7 mouse cellular contexts compared by ENCODE assay signal in genomic region chr5:142904208-142905037, GRCm38 (mm10). TPM values are rescaled to one million over a fixed set of nuclear protein-coding genes. Genes with fewer than 3 reads are reported as not detected.
DNase-seq lines count a peak whose midpoint lies in the region; ATAC-seq and TF ChIP-seq lines count a peak whose summit lies in the region.

No protein-coding gene starts in this region.

- no peaks in the 10 kb centered on the region for H3K9me3 ChIP-seq in lung, postnatal 0 days (ENCODE audit: low read length)
- H3K9me3 ChIP-seq in embryonic facial prominence, embryonic 11.5 days (replicated peaks; ENCODE audit: control insufficient read depth, low read length): no peaks in the 10 kb centered on the region
- no peaks in the 10 kb centered on the region for H3K9me3 ChIP-seq in hindbrain, embryonic 13.5 days
- no peaks in the 10 kb centered on the region for H3K9me3 ChIP-seq in midbrain, embryonic 16.5 days (replicated peaks; ENCODE audit: control insufficient read depth, low read length, poor library complexity, severe bottlenecking)

- intact Hi-C loops in gastrocnemius, postnatal 36 days (cut with DNase I): loop anchor here (1.0 kb wide), 1 partner anchor 28 kb away; no protein-coding TSS in a partner anchor

- H3K4me3 ChIP-seq in lung, postnatal 0 days (ENCODE audit: low read depth, low read length): peak overlapping the region; percentile 100
- peak overlapping the region; percentile 100 for H3K4me3 ChIP-seq in embryonic facial prominence, embryonic 11.5 days (ENCODE audit: low read depth, low read length)
- peak overlapping the region; percentile 99 for H3K4me3 ChIP-seq in hindbrain, embryonic 13.5 days
- H3K4me3 ChIP-seq in midbrain, embryonic 16.5 days (ENCODE audit: low read depth, low read length): peak overlapping the region; percentile 100

- no peak for TF ChIP-seq EP300 in lung, postnatal 0 days (IDR thresholded peaks at IDR 0.05)

- peaks cover 53% of the 10 kb centered on the region for H3K36me3 ChIP-seq in lung, postnatal 0 days (ENCODE audit: insufficient read depth, low read length)
- H3K36me3 ChIP-seq in embryonic facial prominence, embryonic 11.5 days (replicated peaks; ENCODE audit: control insufficient read depth, insufficient read depth, low read depth, low read length): peaks cover 14% of the 10 kb centered on the region
- peaks cover 59% of the 10 kb centered on the region for H3K36me3 ChIP-seq in hindbrain, embryonic 13.5 days
- peaks cover 35% of the 10 kb centered on the region for H3K36me3 ChIP-seq in midbrain, embryonic 16.5 days (ENCODE audit: control insufficient read depth, insufficient read depth, low read length)

- peak overlapping the region; percentile 100 for H3K27ac ChIP-seq in lung, postnatal 0 days (ENCODE audit: low read length)
- peak overlapping the region; percentile 100 for H3K27ac ChIP-seq in embryonic facial prominence, embryonic 11.5 days (replicated peaks; ENCODE audit: low read depth, low read length)
- H3K27ac ChIP-seq in hindbrain, embryonic 13.5 days: peak overlapping the region; percentile 100
- H3K27ac ChIP-seq in midbrain, embryonic 16.5 days (ENCODE audit: low read length): peak overlapping the region; percentile 100

- DNase-seq in lung, postnatal 0 days (ENCODE audit: low spot score): no peak
- DNase-seq in lung, adult 18-20 months: no peak
- no peak for DNase-seq in embryonic facial prominence, embryonic 11.5 days (ENCODE audit: low spot score)
- no peak for DNase-seq in gastrocnemius, postnatal 36 days

- no peak for ATAC-seq in lung, postnatal 0 days
- ATAC-seq in embryonic facial prominence, embryonic 11.5 days (replicated peaks; ENCODE audit: insufficient number of reproducible peaks, low FRiP score, low TSS enrichment, low read depth): no peak
- no peak for ATAC-seq in hindbrain, embryonic 13.5 days (ENCODE audit: low FRiP score)
- ATAC-seq in midbrain, embryonic 16.5 days: no peak
- no peak for ATAC-seq in inflammation-experienced regulatory T-cells, adult 6 months

- peak overlapping the region; percentile 100 for H3K9ac ChIP-seq in lung, postnatal 0 days (replicated peaks; ENCODE audit: low read depth)
- peak overlapping the region; percentile 100 for H3K9ac ChIP-seq in embryonic facial prominence, embryonic 11.5 days (replicated peaks; ENCODE audit: low read length)
- peak overlapping the region; percentile 100 for H3K9ac ChIP-seq in hindbrain, embryonic 13.5 days
- peak overlapping the region; percentile 100 for H3K9ac ChIP-seq in midbrain, embryonic 16.5 days (ENCODE audit: low read depth, low read length)

- H3K4me1 ChIP-seq in lung, postnatal 0 days (ENCODE audit: insufficient read depth, low read depth, low read length): peaks cover 23% of the 10 kb centered on the region
- H3K4me1 ChIP-seq in embryonic facial prominence, embryonic 11.5 days (ENCODE audit: control insufficient read depth, insufficient read depth, low read length): no peaks in the 10 kb centered on the region; the same call in 1 of the 2 replicates
- H3K4me1 ChIP-seq in hindbrain, embryonic 13.5 days (replicated peaks): peaks cover 59% of the 10 kb centered on the region
- H3K4me1 ChIP-seq in midbrain, embryonic 16.5 days (ENCODE audit: control insufficient read depth, insufficient read depth, low read length): peaks cover 39% of the 10 kb centered on the region

- no peak for TF ChIP-seq CTCF in lung, postnatal 0 days (IDR thresholded peaks at IDR 0.05)

- 32% methylated on average over 19 of the region's 19 CpGs for WGBS in lung, postnatal 0 days
- 82% methylated on average over 19 of the region's 19 CpGs for WGBS in embryonic facial prominence, embryonic 11.5 days
- WGBS in hindbrain, embryonic 13.5 days: 77% methylated on average over 19 of the region's 19 CpGs
- WGBS in midbrain, embryonic 16.5 days: 72% methylated on average over 19 of the region's 19 CpGs

- H3K4me2 ChIP-seq in lung, postnatal 0 days (replicated peaks; ENCODE audit: low read depth, low read length): peak overlapping the region; percentile 80
- H3K4me2 ChIP-seq in embryonic facial prominence, embryonic 11.5 days (ENCODE audit: low read depth, low read length): peak overlapping the region; percentile 82
- peak overlapping the region; percentile 95 for H3K4me2 ChIP-seq in hindbrain, embryonic 13.5 days
- peak overlapping the region; percentile 89 for H3K4me2 ChIP-seq in midbrain, embryonic 16.5 days (ENCODE audit: low read length)

- H3K27me3 ChIP-seq in lung, postnatal 0 days (replicated peaks; ENCODE audit: insufficient read depth, low read length): no peaks in the 10 kb centered on the region
- no peaks in the 10 kb centered on the region for H3K27me3 ChIP-seq in embryonic facial prominence, embryonic 11.5 days (ENCODE audit: control insufficient read depth, insufficient read depth, low read length)
- H3K27me3 ChIP-seq in hindbrain, embryonic 13.5 days: no peaks in the 10 kb centered on the region
- no peaks in the 10 kb centered on the region for H3K27me3 ChIP-seq in midbrain, embryonic 16.5 days (ENCODE audit: control insufficient read depth, insufficient read depth, low read depth, low read length)

RNA-seq across cellular contexts. Expression of gene Actb, which starts 2.1 kb away (rescaled TPM):
- 18,716 and 19,008 TPM in 2 replicates for polyA plus RNA-seq in lung, postnatal 0 days (2015; fragmentation: Nextera tagmentation; extraction: Ambion mirVana)
- 16,388 and 16,949 TPM in 2 replicates for polyA plus RNA-seq in embryonic facial prominence, embryonic 11.5 days (2014; fragmentation: Nextera tagmentation; extraction: Ambion mirVana)
- 17,657 and 17,716 TPM in 2 replicates for polyA plus RNA-seq in hindbrain, embryonic 13.5 days (2015; fragmentation: Nextera tagmentation; extraction: Ambion mirVana)
- 13,967 and 14,266 TPM in 2 replicates for polyA plus RNA-seq in midbrain, embryonic 16.5 days (2015; fragmentation: Nextera tagmentation; extraction: Ambion mirVana)
- polyA plus RNA-seq in inflammation-experienced regulatory T-cells, adult 6 months (2017; shearing (Covaris generic)): over 10,000 TPM; 20,020 to 68,742 (median 52,499) TPM
- total RNA-seq in gastrocnemius, postnatal 36 days (2021): 100 to 1,000 TPM; 427 to 440 TPM

RNA-seq across cellular contexts. Expression of gene Fbxl18, which starts 9.2 kb away (rescaled TPM):
- 6.3 and 7.9 TPM in 2 replicates for polyA plus RNA-seq in lung, postnatal 0 days (2015; fragmentation: Nextera tagmentation; extraction: Ambion mirVana)
- polyA plus RNA-seq in embryonic facial prominence, embryonic 11.5 days (2014; fragmentation: Nextera tagmentation; extraction: Ambion mirVana): 7.6 and 8.4 TPM in 2 replicates
- 36.6 and 36.9 TPM in 2 replicates for polyA plus RNA-seq in hindbrain, embryonic 13.5 days (2015; fragmentation: Nextera tagmentation; extraction: Ambion mirVana)
- 29.9 and 35.1 TPM in 2 replicates for polyA plus RNA-seq in midbrain, embryonic 16.5 days (2015; fragmentation: Nextera tagmentation; extraction: Ambion mirVana)
- 1 to 10 TPM; 4.6 to 5.8 (median 5.5) TPM for polyA plus RNA-seq in inflammation-experienced regulatory T-cells, adult 6 months (2017; shearing (Covaris generic))
- total RNA-seq in gastrocnemius, postnatal 36 days (2021): 1 to 10 TPM; 5.7 to 6.0 TPM

RNA-seq across cellular contexts. Expression of gene Fscn1, which starts 55.7 kb away (rescaled TPM):
- polyA plus RNA-seq in lung, postnatal 0 days (2015; fragmentation: Nextera tagmentation; extraction: Ambion mirVana): 69.1 and 81.4 TPM in 2 replicates
- polyA plus RNA-seq in embryonic facial prominence, embryonic 11.5 days (2014; fragmentation: Nextera tagmentation; extraction: Ambion mirVana): 520 and 537 TPM in 2 replicates
- polyA plus RNA-seq in hindbrain, embryonic 13.5 days (2015; fragmentation: Nextera tagmentation; extraction: Ambion mirVana): 484 and 516 TPM in 2 replicates
- polyA plus RNA-seq in midbrain, embryonic 16.5 days (2015; fragmentation: Nextera tagmentation; extraction: Ambion mirVana): 493 and 557 TPM in 2 replicates
- 1 to 10 TPM in 1 of 3 experiments, not detected in 2; 1.2 TPM for polyA plus RNA-seq in inflammation-experienced regulatory T-cells, adult 6 months (2017; shearing (Covaris generic))
- 10 to 100 TPM in 1 of 2 experiments, 1 to 10 TPM in 1; 9.8 to 12.0 TPM for total RNA-seq in gastrocnemius, postnatal 36 days (2021)

Comparison
In these comparisons a context has a peak if more than half of its experiments do, and no peak if none do; other contexts are left out.
1. RNA of gene Fscn1, which starts 55.7 kb away (polyA plus RNA-seq): 520 to 537 TPM in embryonic facial prominence, embryonic 11.5 days, 493 to 557 TPM in midbrain, embryonic 16.5 days, 484 to 516 TPM in hindbrain, embryonic 13.5 days and 69.1 to 81.4 TPM in lung, postnatal 0 days; 1.2 TPM in inflammation-experienced regulatory T-cells, adult 6 months; every median in the first group is over 10 times any median in the second.
2. Peak in every context shown above with its lines, with median percentiles within 50 percentile points of each other: H3K27ac ChIP-seq, H3K4me2 ChIP-seq, H3K4me3 ChIP-seq and H3K9ac ChIP-seq.